Mouse (Mus musculus) bone marrow macrophage, adult 2 months (primary cell): ENCODE measurements around the gene Sypl. TPM values are rescaled to one million over a fixed set of nuclear protein-coding genes. Genes with fewer than 3 reads are reported as not detected.
A peak's percentile ranks its signal among the peaks of the same experiment; 100 is the strongest.
"Not testable (repeated sequence)": the region's sequence is repeated elsewhere in the genome, so short reads cannot be mapped to it uniquely, and the experiment has no call there.

Source experiments
- H3K27ac ChIP-seq: 2 replicates; pipeline ENCODE4 v1.5.1; 2012; ENCODE audit warnings: low read depth, low read length; ENCODE audit not compliant: insufficient read depth
- H3K4me1 ChIP-seq: 2 replicates; pipeline ENCODE4 v1.6.1; 2012; ENCODE audit warnings: low read length; ENCODE audit not compliant: control insufficient read depth, insufficient read depth
- H3K4me3 ChIP-seq: 2 replicates; pipeline ENCODE4 v1.5.1; 2012; ENCODE audit warnings: mild to moderate bottlenecking, low read length, moderate library complexity; ENCODE audit not compliant: insufficient read depth
- CTCF ChIP-seq: IDR thresholded peaks from 2 replicates; pipeline ENCODE4 v1.5.1; 2012; ENCODE audit warnings: low read depth, mild to moderate bottlenecking, low read length, moderate library complexity
- POLR2A ChIP-seq: IDR thresholded peaks from 2 replicates; pipeline ENCODE4 v1.6.1; 2012; ENCODE audit warnings: mild to moderate bottlenecking, low read depth, low read length, borderline replicate concordance
- polyA plus RNA-seq: library from polyadenylated mRNA; stranded (reverse); fragments of >200 nt; gene quantifications from 2 replicates; pipeline ENCODE4 v1.2.4, GENCODE M21; 2012; ENCODE audit not compliant: missing spikeins, insufficient read depth, insufficient read length

The Sypl gene
- polyA plus RNA-seq, 1 experiment = 125 TPM

DNA sequence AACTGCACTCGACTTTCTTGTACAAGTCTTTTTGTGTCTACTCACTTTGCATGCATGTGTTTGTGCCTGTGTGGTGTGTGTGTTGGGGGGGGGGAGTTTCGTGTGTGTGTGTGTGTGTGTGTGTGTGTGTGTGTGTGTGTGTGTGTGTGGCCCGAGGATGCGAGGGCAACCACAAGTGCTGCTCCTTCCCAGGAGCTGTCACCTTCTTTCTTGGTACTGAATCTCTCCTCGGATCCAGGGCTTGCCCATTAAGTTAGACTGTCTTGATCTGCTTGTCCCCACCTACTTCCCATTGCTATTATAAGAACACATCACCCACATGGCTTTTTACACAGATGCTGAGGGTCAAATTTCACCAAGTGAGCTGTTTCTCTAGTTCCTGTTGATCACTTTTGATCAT, 45.1 kb downstream of the Sypl start:
- no peak overlapping the region for H3K4me3 ChIP-seq
- no peak overlapping the region for H3K27ac ChIP-seq
- H3K4me1 ChIP-seq = peaks cover 9% of the 10 kb centered on the region
- TF ChIP-seq POLR2A = no peak
- TF ChIP-seq CTCF = no peak

- not testable (repeated sequence) for H3K4me3 ChIP-seq, H3K4me1 ChIP-seq, H3K27ac ChIP-seq
These were observed 46.1 kb downstream of the Sypl start for GRCm38 (mm10) chr12:32999778-33000177.

DNA sequence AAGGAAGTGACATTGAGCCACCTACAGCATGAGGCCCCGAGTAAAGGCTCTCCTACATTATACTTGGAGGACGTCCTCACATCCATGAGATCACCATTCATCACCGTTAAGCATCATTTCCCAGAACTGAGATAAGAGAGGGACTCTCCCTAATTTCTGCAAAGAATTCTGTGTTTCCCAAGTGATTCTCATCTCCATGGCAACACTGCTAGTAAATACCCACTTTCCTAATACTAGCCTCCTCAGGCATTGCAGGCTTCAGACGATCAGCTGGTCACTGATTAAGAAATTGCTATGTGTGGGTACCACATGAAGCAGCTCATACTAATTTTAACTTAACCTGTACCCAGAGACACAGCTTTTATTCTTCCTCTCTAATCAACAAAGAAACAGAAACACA, 46.7 kb downstream of the Sypl start:
- TF ChIP-seq POLR2A (no peak), CTCF (no peak)
- no peak overlapping the region for H3K27ac ChIP-seq
- H3K4me3 ChIP-seq = no peak overlapping the region
- peaks cover 9% of the 10 kb centered on the region for H3K4me1 ChIP-seq

DNA sequence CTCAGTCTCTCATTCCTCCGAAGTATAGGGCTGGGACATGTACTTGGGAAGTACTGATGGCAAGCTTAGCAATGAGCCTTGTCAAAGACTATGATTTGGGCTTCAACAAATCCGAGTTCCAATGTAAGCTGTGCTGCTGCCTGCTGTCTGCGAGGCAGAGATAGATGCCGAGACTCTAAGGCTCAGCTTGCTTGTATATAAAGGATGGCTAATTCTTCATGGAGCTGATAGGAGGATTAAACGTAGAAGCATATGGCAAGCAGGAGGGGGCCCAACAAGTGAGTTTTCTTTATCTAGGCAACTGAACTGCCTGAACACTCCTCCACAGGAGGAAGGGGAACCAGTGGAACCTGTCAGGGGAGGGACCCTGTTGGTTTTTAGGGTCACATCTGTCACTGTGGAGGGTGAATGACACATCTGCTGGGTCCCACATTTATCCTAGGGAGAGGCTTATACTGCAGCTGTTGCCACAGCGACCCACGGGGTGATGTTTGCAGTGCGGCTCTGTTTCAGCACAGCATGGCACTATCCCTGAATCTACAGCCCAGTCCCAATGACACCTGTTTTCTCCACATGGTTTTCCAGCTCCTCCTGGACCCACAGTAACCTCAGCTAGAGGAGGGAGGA, 49.8 kb downstream of the Sypl start:
- Histone ChIP-seq H3K4me3 (no peak overlapping the region), H3K4me1 (peaks cover 7% of the 10 kb centered on the region), H3K27ac (no peak overlapping the region)
- TF ChIP-seq POLR2A = no peak
- TF ChIP-seq CTCF = no peak

DNA sequence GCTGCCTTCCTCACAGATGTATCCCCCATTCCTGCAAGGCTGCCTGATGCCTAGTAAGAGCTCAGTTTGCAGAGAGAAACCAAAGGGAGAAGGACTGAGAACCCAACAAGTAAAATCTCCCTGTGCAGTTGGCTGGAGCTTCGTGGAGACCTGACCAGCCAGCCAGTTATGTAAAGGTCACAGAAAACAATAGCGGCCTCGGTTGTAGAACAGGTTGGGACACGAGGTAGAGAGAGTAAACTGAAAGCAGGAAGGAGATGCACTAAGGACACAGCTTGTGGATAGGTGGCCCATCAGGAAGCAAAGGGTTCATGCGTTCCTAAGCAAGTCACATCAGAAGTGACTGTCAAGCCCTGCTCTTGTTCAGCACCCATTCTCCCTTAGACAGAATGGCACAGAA, 52.2 kb downstream of the Sypl start:
- Histone ChIP-seq H3K4me1 (no peaks in the 10 kb centered on the region), H3K4me3 (no peak overlapping the region), H3K27ac (no peak overlapping the region)
- no peak for TF ChIP-seq POLR2A
- TF ChIP-seq CTCF = no peak

DNA sequence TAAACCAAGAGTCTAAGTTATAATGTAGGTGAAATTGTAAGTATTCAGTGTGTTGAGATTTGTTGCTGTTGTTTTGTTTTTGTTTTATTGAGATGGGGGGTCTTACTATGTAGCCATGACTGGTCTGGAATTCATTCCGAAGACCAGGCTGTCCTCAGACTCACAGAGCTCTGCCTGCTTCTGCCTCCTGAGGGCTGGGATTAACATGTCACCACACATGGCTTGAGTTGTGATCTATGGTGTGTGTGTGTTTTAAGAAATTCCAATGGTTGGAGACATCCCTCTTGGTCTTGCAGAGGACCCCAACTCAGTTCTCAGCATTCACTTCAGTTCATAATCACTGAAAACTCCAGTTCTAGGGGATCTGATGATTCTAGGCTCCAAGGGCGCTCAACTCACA, 53.5 kb downstream of the Sypl start:
- TF ChIP-seq POLR2A (no peak), CTCF (no peak)
- H3K27ac ChIP-seq = no peak overlapping the region
- H3K4me3 ChIP-seq = no peak overlapping the region
- no peaks in the 10 kb centered on the region for H3K4me1 ChIP-seq

GRCm38 (mm10) chr12:33008305-33009110, 54.8 kb downstream of the Sypl start:
- H3K27ac ChIP-seq = no peak overlapping the region
- H3K4me1 ChIP-seq = no peaks in the 10 kb centered on the region
- TF ChIP-seq CTCF = no peak
- TF ChIP-seq POLR2A = no peak
- H3K4me3 ChIP-seq = no peak overlapping the region

GRCm38 (mm10) chr12:33009206-33009966, 55.7 kb downstream of the Sypl start:
- TF ChIP-seq CTCF = no peak
- TF ChIP-seq POLR2A = no peak
- Histone ChIP-seq H3K4me3 (no peak overlapping the region), H3K4me1 (no peaks in the 10 kb centered on the region), H3K27ac (no peak overlapping the region)

DNA sequence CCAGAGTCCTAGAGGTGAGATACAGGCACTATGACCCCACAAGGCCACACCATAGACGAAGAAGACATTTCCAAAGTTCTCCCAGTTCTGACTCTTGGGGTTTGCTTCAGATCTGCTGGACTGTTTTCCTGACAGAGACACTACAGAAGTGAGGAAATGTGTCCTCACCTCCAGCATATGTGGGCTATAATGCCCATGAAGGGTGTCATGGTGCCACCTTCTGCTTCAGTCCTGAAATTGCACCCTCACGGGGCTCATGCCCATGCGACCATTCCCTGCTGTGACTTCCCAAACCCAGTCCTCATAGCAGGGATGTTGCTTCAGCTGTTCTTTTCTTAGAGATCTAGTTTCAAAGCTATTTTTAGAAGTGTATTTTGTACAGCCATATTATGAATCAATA, 56.3 kb downstream of the Sypl start:
- no peaks in the 10 kb centered on the region for H3K4me1 ChIP-seq
- H3K4me3 ChIP-seq = no peak overlapping the region
- H3K27ac ChIP-seq = no peak overlapping the region
- TF ChIP-seq CTCF (peak; percentile 47; the same call in 1 of the 2 replicates), POLR2A (no peak)

- TF ChIP-seq CTCF (no peak), POLR2A (no peak)
- Histone ChIP-seq H3K27ac (no peak overlapping the region), H3K4me1 (no peaks in the 10 kb centered on the region), H3K4me3 (no peak overlapping the region)
These were observed 60.5 kb downstream of the Sypl start for GRCm38 (mm10) chr12:33014050-33014796.
